Mouse (Mus musculus) myocyte (in vitro differentiated cells): ENCODE results near the gene Zfyve26. TPM values are rescaled to one million over a fixed set of nuclear protein-coding genes. Genes with fewer than 3 reads are reported as not detected.

Source experiments
- H3K27me3 ChIP-seq: one replicate; pipeline ENCODE4 v1.6.1; 2011; ENCODE audit not compliant: control insufficient read depth, insufficient read depth, insufficient read length
- H3K36me3 ChIP-seq: one replicate; pipeline ENCODE4 v1.6.1; 2011; ENCODE audit not compliant: control insufficient read depth, insufficient read depth
- H3K4me2 ChIP-seq: one replicate; pipeline ENCODE4 v1.6.1; 2011; ENCODE audit warnings: low read depth, control low read depth
- H3K4me3 ChIP-seq: one replicate; pipeline ENCODE4 v1.5.1; 2011; ENCODE audit warnings: mild to moderate bottlenecking, control low read depth, moderate library complexity
- H3K79me2 ChIP-seq: one replicate; pipeline ENCODE4 v1.6.1; 2011; ENCODE audit not compliant: control insufficient read depth, insufficient read depth
- H3ac ChIP-seq: one replicate; pipeline ENCODE4 v1.6.1; 2011; ENCODE audit not compliant: control insufficient read depth, insufficient read length
- CEBPB ChIP-seq: IDR thresholded peaks from 2 replicates; pipeline ENCODE4 v1.6.1; 2011; ENCODE audit warnings: mild to moderate bottlenecking, moderate library complexity; ENCODE audit not compliant: poor library complexity, insufficient read depth, severe bottlenecking
- E2F4 ChIP-seq: IDR thresholded peaks from one replicate; pipeline ENCODE4 v1.6.1; 2011; ENCODE audit warnings: mild to moderate bottlenecking, control low read depth, moderate library complexity; ENCODE audit not compliant: insufficient read depth
- MAX ChIP-seq: IDR thresholded peaks from one replicate; pipeline ENCODE4 v1.6.1; 2011; ENCODE audit warnings: low read depth, mild to moderate bottlenecking, control low read depth
- MYOD1 ChIP-seq, 3 experiments: IDR thresholded peaks; one replicate each; pipeline ENCODE4 v1.6.1; 2011; ENCODE audit warnings: control low read depth in 2 of 3, low read depth in 2 of 3, mild to moderate bottlenecking in 2 of 3, moderate library complexity in 1 of 3; ENCODE audit not compliant: insufficient read length in 2 of 3, control insufficient read depth in 1 of 3
- MYOG ChIP-seq, 3 experiments: IDR thresholded peaks; one replicate each; pipeline ENCODE4 v1.6.1; 2011; ENCODE audit warnings: control low read depth in 2 of 3, low read depth in 2 of 3, mild to moderate bottlenecking in 2 of 3; ENCODE audit not compliant: insufficient read length in 2 of 3, control insufficient read depth in 1 of 3, insufficient read depth in 1 of 3
- POLR2A ChIP-seq: IDR thresholded peaks from one replicate; pipeline ENCODE4 v1.6.1; 2011; ENCODE audit warnings: low read depth, mild to moderate bottlenecking, control low read depth, moderate library complexity; ENCODE audit not compliant: insufficient read length
- POLR2AphosphoS2 ChIP-seq: IDR thresholded peaks from one replicate; pipeline ENCODE4 v1.6.1; 2011; ENCODE audit warnings: low read depth, control low read depth; ENCODE audit not compliant: insufficient read length
- REST ChIP-seq: IDR thresholded peaks from one replicate; pipeline ENCODE4 v1.6.1; 2011; ENCODE audit warnings: mild to moderate bottlenecking, control low read depth, moderate library complexity; ENCODE audit not compliant: insufficient read depth, insufficient read length
- SRF ChIP-seq: IDR thresholded peaks from one replicate; pipeline ENCODE4 v1.6.1; 2011; ENCODE audit warnings: low read depth; ENCODE audit not compliant: control insufficient read depth, insufficient read length
- TCF12 ChIP-seq: IDR thresholded peaks from one replicate; pipeline ENCODE4 v1.6.1; 2011; ENCODE audit warnings: mild to moderate bottlenecking, control low read depth; ENCODE audit not compliant: poor library complexity, insufficient read depth, severe bottlenecking
- TCF3 ChIP-seq: IDR thresholded peaks from one replicate; pipeline ENCODE4 v1.6.1; 2011; ENCODE audit warnings: low read depth, control low read depth; ENCODE audit not compliant: insufficient read length
- USF1 ChIP-seq: IDR thresholded peaks from one replicate; pipeline ENCODE4 v1.6.1; 2011; ENCODE audit warnings: low read depth, mild to moderate bottlenecking, control low read depth, moderate library complexity
- polyA plus RNA-seq: library from polyadenylated mRNA; unstranded; fragments of >200 nt; fragmentation: generic; extraction: Trizol; gene quantifications from one replicate; pipeline ENCODE4 v1.2.1, GENCODE M21; 2012; ENCODE audit warnings: missing spikeins

Zfyve26 gene
- polyA plus RNA-seq, 1 experiment, result 9.9 TPM

DNA sequence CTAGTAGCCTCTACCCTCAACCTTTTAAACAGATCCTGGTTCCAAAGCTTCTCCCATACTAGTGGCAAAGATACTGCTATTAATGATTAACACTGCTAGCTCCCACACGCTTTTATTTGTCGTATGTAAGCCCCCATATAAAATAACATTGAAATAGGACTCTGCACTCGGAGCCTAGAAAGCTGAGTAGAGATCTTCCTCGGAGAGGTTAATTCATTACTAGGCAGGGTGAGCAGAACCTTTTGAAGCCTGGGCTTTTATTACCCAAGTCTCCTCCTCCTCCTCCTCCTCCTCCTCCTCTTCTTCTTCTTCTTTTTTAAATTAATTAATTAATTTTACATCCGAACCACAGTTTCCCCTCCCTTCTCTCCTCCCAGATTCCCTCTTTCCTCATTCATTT, 78.6 kb downstream of the Zfyve26 start:
- no peak overlapping the region for H3ac ChIP-seq
- H3K36me3 ChIP-seq, result no peaks in the 10 kb centered on the region
- H3K4me3 ChIP-seq, result no peak overlapping the region
- H3K27me3 ChIP-seq, result peaks cover 73% of the 10 kb centered on the region
- no peak overlapping the region for H3K4me2 ChIP-seq
- no peak for TF ChIP-seq POLR2AphosphoS2
- no peak for TF ChIP-seq TCF12
- TF ChIP-seq E2F4, result no peak
- TF ChIP-seq MAX, result no peak
- no peak for TF ChIP-seq USF1
- TF ChIP-seq TCF3, result no peak
- no peak for TF ChIP-seq CEBPB
- TF ChIP-seq POLR2A, result no peak
- no peak for TF ChIP-seq SRF
- TF ChIP-seq MYOG (IDR thresholded peaks at IDR 0.05; ENCODE audit: control insufficient read depth in 1 of 3, insufficient read depth in 1 of 3, insufficient read length in 2 of 3, low read depth in 2 of 3), result no peak
- TF ChIP-seq REST, result no peak
- no peak for TF ChIP-seq MYOD1 (IDR thresholded peaks at IDR 0.05; ENCODE audit: control insufficient read depth in 1 of 3, insufficient read length in 2 of 3, low read depth in 2 of 3)
- no peaks in the 10 kb centered on the region for H3K79me2 ChIP-seq

DNA sequence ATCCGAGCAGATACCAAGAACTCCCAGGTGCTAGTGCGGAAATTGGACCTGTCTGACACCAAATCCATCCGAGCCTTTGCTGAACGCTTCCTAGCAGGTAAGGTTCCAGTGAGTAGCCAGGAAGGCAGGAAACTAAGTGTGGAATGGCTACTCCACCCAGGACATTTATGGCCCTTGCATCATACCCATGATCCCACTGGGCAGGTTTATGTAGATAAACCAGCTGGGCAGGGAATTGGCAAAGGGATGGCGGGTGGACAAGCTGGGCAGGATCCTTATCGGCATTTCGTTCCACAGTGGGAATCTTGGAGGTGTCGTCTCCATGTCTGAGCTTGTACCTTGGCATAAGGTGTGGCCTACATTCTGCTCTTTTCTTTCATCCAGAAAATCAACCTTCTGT, 84.7 kb downstream of the Zfyve26 start:
- Histone ChIP-seq H3K4me3 (no peak overlapping the region), H3K27me3 (peaks cover 63% of the 10 kb centered on the region), H3K36me3 (no peaks in the 10 kb centered on the region), H3K4me2 (no peak overlapping the region), H3ac (no peak overlapping the region), H3K79me2 (no peaks in the 10 kb centered on the region)
- TF ChIP-seq SRF (no peak), MYOD1 (IDR thresholded peaks at IDR 0.05; ENCODE audit: control insufficient read depth in 1 of 3, insufficient read length in 2 of 3, low read depth in 2 of 3) (no peak), USF1 (no peak), REST (no peak)

DNA sequence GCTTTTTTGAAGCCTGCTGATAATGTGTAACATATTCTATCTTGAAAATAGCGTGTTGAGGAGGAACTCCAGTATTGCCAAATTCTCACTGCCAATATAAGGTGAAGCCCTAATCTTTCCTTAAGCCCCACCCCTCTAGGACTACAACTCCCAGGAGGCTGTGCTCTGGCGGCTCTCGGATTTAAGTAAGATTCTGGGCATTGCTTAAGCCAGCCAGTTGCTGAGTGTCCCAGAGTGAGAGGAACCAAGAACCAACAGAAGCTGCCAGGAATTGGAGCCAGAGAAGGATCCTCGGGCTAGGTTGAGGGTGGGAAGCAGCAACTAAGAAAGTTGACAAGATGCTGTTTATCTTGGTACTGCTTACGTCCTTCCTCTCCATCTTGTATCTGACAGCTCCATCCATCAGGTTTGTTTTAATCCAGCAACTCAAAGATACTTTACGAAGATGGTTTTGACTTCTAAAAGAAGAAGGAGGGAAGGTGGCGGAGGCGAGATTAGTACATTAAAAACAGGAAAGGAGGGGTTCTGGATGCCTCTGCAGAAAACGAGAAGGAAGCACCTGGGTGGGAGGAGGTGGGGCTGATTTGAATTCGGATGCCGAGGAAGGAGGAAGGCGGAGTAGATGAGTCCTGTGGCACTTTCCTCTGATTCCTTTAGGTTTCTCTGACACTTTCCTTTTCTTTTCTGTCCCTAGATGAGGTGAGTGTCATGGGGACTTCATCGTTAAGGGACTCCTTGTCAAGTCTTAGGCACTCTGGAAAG, 87.2 kb downstream of the Zfyve26 start, which contains the start of gene Rdh12:
Rdh12 (plus strand) TSS at position 212 of the 762 bp plus-strand sequence.
- Histone ChIP-seq H3K4me2 (peak within 1 kb of the TSS; percentile 77), H3K36me3 (no peaks in the 10 kb centered on the region), H3K4me3 (no peak within 1 kb of the TSS), H3K79me2 (no peaks in the 10 kb centered on the region), H3K27me3 (peaks cover 40% of the 10 kb centered on the region), H3ac (no peak within 1 kb of the TSS)
- TF ChIP-seq REST (no peak), SRF (no peak), CEBPB (no peak), MYOD1 (IDR thresholded peaks at IDR 0.05; ENCODE audit: control insufficient read depth in 1 of 3, insufficient read length in 2 of 3, low read depth in 2 of 3) (no peak), USF1 (no peak), TCF12 (no peak), TCF3 (no peak), E2F4 (no peak), POLR2AphosphoS2 (no peak), POLR2A (no peak), MAX (no peak), MYOG (IDR thresholded peaks at IDR 0.05; ENCODE audit: control insufficient read depth in 1 of 3, insufficient read depth in 1 of 3, insufficient read length in 2 of 3, low read depth in 2 of 3) (no peak)

DNA sequence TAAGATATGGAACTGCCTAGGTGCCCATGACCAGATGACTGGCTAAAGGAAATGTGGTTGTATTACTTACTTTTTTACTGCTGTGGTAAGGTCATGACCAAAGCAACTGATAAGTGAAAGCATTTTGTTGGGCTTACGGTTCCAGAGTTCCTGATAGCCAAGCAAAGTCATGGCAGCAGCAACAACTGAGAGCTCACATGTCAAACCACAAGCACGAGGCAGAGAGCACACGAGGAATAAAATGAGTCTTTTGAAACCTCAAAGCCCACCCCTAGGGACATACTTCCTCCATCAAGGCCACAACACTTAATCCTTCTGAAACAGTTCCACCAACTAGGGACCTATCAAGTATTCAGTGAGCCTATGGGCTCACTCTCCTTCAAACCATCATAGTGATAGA, 94.2 kb downstream of the Zfyve26 start:
- no peaks in the 10 kb centered on the region for H3K36me3 ChIP-seq
- no peak overlapping the region for H3K4me3 ChIP-seq
- H3ac ChIP-seq, result no peak overlapping the region
- H3K4me2 ChIP-seq, result no peak overlapping the region
- H3K79me2 ChIP-seq, result no peaks in the 10 kb centered on the region
- no peaks in the 10 kb centered on the region for H3K27me3 ChIP-seq
- TF ChIP-seq USF1 (no peak), E2F4 (no peak), TCF12 (no peak), SRF (no peak), MYOG (IDR thresholded peaks at IDR 0.05; ENCODE audit: control insufficient read depth in 1 of 3, insufficient read depth in 1 of 3, insufficient read length in 2 of 3, low read depth in 2 of 3) (no peak), POLR2A (no peak), MAX (no peak), MYOD1 (IDR thresholded peaks at IDR 0.05; ENCODE audit: control insufficient read depth in 1 of 3, insufficient read length in 2 of 3, low read depth in 2 of 3) (no peak), POLR2AphosphoS2 (no peak), CEBPB (no peak), TCF3 (no peak)
